Mouse (Mus musculus) right cerebral cortex, adult 18-20 months (tissue): Measurements from ENCODE around the gene Zfp146.
"Not testable (repeated sequence)": the region's sequence is repeated elsewhere in the genome, so short reads cannot be mapped to it uniquely, and the experiment has no call there.

Source experiments
- DNase-seq: peaks from one replicate; pipeline ENCODE4 v3.0.0; 2022; ENCODE audit warnings: mixed read lengths

The Zfp146 gene

DNA sequence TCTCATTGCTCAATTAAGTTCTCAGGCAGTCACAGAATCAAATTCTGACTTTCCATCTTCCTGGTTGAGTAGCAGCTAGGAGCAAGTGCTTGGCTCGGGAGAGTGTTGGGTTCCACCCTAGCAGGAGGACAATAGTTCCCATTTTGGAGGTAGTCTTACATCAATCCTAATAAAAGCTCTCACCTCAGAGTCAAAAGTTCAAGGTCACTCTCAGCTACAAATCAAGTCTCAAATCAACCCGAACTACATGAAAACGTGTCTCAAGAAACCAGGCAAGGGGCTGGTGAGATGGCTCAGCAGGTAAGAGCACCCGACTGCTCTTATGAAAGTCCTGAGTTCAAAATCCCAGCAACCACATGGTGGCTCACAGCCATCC lies 19.6 kb upstream of the Zfp146 start:
- no peak for DNase-seq

DNA sequence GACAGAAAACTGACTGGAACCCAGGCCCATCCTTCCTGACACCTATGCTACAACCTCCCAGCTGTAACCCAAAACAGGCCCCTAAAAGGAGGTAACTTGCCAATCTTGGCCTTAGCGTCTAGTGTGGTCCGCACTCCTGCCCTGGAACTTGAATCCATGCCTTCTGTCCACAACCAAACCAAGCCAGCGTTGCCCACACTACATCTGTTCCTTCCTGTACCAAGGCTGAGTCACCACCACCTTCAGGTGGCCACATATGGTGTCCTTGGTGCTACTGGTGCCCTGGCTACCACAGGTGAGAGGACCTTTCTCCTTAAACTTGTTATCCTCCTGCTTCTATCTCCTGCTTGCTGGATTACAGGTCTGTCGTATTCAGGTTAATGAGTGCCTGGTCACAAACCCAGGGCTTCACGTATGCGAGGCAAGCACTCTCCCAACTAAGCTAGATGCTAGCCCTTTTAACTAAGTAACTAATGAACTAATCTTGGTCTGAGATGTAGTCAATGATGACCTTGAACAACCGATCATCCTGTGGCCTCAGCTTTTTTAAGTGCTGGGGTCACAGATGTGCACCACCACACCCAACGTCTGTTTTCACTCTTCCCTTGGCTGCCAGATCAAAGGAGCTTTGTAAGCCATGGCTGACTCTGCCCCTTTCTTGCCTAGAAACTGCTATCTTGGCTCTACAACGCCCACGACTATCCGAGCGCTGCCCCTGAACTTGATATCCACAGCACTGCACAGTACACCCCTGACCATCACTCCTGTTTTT lies 19.0 kb upstream of the Zfp146 start:
- DNase-seq = no peak

DNA sequence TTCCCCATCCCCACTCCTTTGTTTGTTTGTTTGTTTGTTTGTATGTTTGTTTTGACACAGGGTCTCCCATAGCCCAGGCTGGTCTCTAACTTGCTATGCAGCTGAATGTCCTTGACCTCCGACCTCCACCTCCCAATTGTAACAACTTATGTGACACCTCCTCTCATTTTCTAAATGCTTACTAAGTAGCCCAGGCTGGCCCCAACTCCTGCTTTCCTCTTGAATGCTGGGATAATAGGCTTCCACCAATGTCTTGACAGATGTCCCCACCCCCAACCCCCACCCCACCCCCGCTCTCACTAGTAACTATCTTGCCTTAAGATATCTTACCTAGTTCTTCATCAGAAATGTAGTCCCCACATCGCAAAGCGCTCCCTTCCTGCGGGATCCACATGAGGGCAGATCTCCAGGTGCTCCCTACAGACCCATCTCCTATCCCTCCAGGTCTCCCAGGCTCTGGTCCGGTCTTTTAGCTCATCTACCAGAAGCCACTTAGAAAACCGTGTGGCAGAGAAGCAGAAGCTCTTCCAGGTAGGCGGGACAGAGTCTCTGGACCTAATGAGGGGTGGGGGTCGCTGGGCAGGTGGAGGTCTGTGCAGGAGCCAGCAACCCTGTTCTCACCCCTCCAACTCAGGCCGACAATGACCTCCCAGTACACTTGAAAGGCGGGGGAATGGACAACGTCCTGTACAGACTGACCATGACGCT lies 15.2 kb upstream of the Zfp146 start:
- no peak for DNase-seq

DNA sequence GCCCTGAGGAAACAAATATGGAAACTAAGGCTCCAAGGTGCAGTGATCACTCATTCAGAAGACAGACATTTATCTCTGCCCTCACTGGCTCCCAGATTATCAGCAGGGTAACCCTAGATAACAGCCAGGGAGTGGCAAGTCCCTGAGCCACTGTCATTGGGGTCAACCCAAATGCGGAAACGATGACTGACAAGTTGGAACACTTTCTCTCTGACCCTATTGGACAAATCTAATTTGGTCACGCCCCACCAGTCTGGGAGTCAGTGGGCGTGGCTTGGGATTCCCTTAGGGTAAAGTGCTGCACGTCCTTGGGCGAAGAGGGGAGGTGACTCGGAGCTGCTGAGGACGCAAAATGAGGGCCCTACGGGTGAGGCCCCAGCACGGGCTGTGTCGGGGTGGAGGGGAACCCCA lies 14.3 kb upstream of the Zfp146 start, which contains the start of gene Cox7a1:
Gene Cox7a1 (plus strand): TSS at position 266 of the 411 bp plus-strand sequence.
- peak; percentile 68 for DNase-seq

DNA sequence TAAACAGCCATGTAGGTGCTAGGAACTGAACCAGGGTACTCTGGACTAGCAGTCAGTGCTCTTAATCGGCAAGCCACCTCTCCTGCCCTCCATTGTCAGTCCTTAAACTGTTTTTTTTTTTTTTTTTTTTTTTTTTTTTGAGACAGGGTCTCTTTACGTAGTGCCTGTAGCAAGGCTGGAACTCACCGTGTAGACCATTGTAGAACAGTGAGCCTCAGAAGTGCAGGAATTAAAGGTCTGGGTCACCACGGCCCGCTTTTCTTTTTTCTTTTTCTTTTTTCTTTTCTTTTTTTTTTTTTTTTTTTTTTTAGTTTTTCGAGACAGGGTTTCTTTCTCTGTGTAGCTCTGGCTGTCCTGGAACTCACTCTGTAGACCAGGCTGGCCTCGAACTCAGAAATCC lies 13.6 kb upstream of the Zfp146 start:
- not testable (repeated sequence) for DNase-seq

DNA sequence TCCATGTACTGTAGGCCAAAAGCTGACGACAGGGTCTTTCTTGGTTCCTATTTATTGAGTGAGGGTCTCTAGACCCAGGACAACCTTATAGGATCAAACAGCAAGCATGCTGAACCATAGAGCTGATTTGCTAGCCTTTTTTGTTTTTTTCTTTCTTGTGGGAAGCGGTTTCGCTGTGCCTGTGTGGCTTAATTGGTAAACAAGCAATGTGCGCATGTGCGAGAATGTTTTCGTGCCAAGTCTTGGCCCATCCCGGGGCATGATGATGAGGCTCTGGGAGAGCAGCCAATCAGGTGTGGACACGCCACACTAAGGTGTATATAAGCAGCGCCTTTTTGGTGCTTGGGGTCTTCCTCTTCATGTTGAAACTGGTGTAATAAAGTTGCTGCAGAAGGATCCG lies 12.4 kb upstream of the Zfp146 start:
- not testable (repeated sequence) for DNase-seq

- DNase-seq = peak; percentile 68
These were observed 11.8 kb upstream of the Zfp146 start for GRCm38 (mm10) chr7:30181308-30181707.

GRCm38 (mm10) chr7:30178256-30178655 lies 8.7 kb upstream of the Zfp146 start:
- no peak for DNase-seq

- no peak for DNase-seq
These were observed 6.9 kb upstream of the Zfp146 start for GRCm38 (mm10) chr7:30176474-30176873.

GRCm38 (mm10) chr7:30170283-30170951 lies 867 bp upstream of the Zfp146 start:
- DNase-seq = no peak

DNA sequence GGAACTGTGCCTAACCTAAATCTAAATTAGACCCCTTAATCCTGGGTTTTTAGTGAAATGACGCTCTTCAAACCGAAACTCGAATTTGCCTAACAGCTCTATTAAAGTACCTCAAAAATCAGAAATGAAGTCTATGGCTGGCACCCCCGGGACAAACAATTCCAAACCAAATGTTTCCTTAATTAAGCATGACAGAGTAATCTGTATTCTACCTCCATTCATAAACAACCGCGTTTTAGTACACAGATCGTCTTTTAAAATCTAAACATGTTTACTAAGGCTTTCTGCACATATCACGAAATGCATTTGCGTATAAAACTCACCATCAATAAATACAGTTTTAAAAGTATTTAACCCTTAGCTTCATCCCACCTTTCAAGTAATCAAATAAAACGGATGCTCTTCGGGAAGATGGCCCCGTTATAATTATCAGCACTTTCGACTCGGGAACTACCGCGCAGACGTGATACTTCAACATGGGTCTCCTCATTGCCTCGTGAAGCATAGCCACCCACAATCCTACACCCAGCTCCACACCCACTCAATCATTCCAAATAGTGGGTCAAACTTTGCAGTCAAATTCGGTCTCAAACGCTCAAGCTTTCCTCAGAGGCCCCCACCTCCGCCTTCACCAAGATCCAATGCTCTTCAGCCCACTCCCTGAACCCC lies 502 bp downstream of the Zfp146 start:
- no peak for DNase-seq

DNA sequence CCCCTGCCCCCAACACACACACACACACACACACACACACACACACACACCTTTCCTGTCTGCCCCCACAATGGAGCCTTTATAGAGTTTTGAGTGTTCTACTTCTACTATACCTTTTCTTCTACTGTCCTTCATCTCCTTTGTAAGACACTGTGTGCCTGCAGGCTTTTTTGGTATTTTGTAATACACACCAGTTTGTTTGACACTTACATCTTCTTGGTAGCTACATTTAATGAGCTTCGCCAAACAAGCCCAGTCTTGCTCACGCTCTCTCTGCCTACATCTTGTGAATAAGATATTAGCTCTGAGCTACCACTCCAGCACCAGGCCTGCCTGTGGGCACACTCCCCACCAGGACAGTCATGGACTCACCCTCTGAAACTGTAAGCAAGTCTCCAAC lies 4.8 kb downstream of the Zfp146 start:
- DNase-seq = no peak

GRCm38 (mm10) chr7:30163113-30163512 lies 6.4 kb downstream of the Zfp146 start:
- no peak for DNase-seq

DNA sequence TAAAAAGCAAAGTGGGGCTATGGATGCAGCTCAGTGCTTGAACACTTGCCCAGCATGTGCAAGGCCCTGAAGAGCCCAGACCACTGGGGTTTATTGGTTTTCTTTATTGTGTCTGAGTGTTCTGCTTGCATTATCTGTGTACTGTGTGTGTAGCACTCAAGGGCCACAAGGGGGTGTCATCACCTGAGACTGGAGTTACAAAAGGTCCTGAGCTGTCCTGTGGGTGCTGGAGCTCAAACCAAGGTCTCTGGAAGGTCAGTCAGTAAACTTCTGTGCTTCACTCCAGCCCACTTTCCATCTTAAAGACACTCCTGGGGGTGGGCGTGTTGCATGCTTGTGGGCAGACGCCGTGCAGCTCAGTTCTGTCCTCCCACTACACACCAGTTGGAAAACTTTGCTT lies 14.0 kb downstream of the Zfp146 start:
- no peak for DNase-seq

DNA sequence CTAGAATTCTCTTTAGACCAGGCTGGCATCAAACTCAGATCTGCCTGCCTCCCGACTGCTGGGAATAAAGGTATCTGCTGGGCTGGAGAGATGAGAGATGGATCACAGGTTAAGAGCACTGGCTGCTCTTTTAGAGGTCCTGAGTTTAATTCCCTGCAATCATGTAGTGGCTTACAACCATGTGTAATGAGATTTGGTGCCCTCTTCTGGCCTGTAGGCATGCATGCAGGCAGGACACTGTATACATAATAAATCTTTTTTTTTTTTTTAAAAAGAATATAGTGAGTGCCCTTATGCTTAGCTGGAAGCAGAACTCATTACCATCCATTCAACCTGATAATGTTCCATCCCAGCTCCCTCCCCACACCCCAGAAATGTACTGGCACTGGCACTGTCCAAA lies 15.5 kb downstream of the Zfp146 start:
- no peak for DNase-seq

- DNase-seq = no peak
These were observed 22.5 kb downstream of the Zfp146 start for GRCm38 (mm10) chr7:30147011-30147410.

- peak; percentile 72 for DNase-seq
These were observed 25.9 kb downstream of the Zfp146 start for GRCm38 (mm10) chr7:30143555-30144209.

GRCm38 (mm10) chr7:30143170-30143554 lies 26.4 kb downstream of the Zfp146 start:
- DNase-seq = no peak

DNA sequence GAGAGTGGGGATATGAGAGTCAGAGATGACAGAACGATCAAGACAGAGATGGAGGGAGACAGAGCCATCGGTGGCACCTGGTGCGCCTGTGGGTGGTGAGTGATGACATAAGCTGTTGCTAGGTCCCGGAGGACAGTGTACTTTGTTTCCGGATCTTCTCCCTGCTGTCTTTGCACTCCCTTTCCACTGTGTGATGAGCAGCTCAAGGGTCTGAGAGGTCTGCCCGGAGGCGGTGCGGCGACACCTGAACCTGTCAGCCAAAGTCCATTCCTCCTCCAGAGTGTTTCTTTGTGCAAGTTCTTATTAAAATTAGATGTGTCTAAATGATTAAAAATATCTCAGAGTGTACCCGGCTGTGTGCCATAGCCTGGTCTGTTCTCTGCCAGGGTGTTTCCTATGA lies 32.7 kb downstream of the Zfp146 start:
- no peak for DNase-seq

DNA sequence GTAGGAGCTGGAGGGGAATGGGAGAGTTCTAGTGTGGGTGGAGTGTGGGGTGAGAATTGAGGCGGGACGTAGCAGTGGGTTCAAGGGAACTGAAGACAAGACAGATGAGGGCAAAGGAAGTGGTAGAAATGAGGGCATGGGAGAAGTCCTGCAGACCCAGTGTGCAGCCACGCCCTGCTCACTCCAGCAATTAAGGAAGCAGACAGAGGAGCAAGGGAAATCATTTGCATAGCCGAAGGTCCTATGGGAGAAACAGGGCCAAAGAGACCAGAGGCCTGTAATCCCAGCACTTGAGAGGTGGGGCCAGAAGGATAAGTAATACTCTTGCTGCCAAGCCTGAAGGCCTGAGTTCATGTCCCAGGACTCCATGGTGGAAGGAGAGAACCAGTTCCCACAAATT lies 37.2 kb downstream of the Zfp146 start:
- DNase-seq = no peak

GRCm38 (mm10) chr7:30129900-30130299 lies 39.6 kb downstream of the Zfp146 start:
- DNase-seq = no peak

DNA sequence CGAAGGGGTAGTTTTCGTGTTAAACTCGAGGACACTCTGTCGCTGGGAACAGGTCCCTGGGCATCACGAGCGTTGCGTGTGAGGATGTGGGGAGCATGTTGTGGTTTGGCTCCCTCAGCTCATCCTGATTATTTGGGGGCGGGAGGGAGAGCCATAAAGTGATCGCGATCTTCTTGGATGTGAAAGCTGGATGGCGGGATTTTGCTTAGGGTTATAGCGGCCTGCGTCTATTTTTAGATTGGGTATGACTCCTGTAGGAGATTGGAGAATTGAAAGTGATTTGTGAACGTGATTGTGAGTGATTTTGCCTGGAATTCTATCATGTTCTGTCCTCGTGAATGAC lies 47.4 kb downstream of the Zfp146 start:
- DNase-seq = no peak
